Mouse (Mus musculus): ENCODE measurements around the gene Ccl25. TPM values are rescaled to one million over a fixed set of nuclear protein-coding genes. Genes with fewer than 3 reads are reported as not detected.

Ccl25 gene
- total and polyA plus RNA-seq, 3 experiments: 4.6 to 6.0 (median 5.4) TPM

GRCm38 (mm10) chr8:4348275-4348674 lies 23.3 kb downstream of the Ccl25 start:
- dilution Hi-C loops (cut with MboI; ENCODE audit: extremely low pct_ligation_motif_present, extremely low pct_unique_long_range_greater_than_20kb, low sequenced_read_pairs): no loop called here
- no peaks in the 10 kb centered on the region for H3K79me2 ChIP-seq (replicated peaks; ENCODE audit: control insufficient read depth, extremely low read depth, insufficient read depth, poor library complexity, severe bottlenecking)
- in situ Hi-C loops (cut with MboI; ENCODE audit: low pct_ligation_motif_present, low pct_unique_long_range_greater_than_20kb, low sequenced_read_pairs): no loop called here
- H3K36me3 ChIP-seq (replicated peaks in 1 of 2; ENCODE audit: control insufficient read depth in 1 of 2, insufficient read depth in 1 of 2, low read length in 1 of 2): peaks cover 0 to 2% of the 10 kb centered on the region in 2 experiments
- no peak overlapping the region for H3K27ac ChIP-seq (ENCODE audit: insufficient read depth, low read depth)
- H3K4me2 ChIP-seq (ENCODE audit: insufficient read depth, low read depth, poor library complexity, severe bottlenecking): peak overlapping the region; percentile 27
- TF ChIP-seq TCF12 (IDR thresholded peaks at IDR 0.05; ENCODE audit: low read depth, low read length) (peak; percentile 52; the same call in 1 of the 2 replicates), MEF2A (IDR thresholded peaks at IDR 0.05; ENCODE audit: borderline replicate concordance, low read depth, low read length) (0 out of 2 replicates have a peak, but pooled peaks have one; percentile 29), MAZ (IDR thresholded peaks at IDR 0.05; ENCODE audit: low read depth, low read length) (no peak), ELF1 (IDR thresholded peaks at IDR 0.05; ENCODE audit: low read depth, low read length) (no peak), RCOR1 (conservative IDR thresholded peaks at IDR 0.05; ENCODE audit: low read depth, low read length) (no peak), IRF4 (IDR thresholded peaks at IDR 0.05; ENCODE audit: low read depth, low read length) (peak; percentile 85), EP300 (IDR thresholded peaks at IDR 0.05; ENCODE audit: low read length) (peak; percentile 67), PAX5 (IDR thresholded peaks at IDR 0.05; ENCODE audit: low read length) (no peak)
- H3K4me3 ChIP-seq (replicated peaks in 1 of 3; ENCODE audit: low read depth in 2 of 3, low read length in 2 of 3, poor library complexity in 1 of 3): peak overlapping the region in 1 of 3 experiments; percentile 7
- H3K4me1 ChIP-seq (ENCODE audit: control insufficient read depth in 1 of 2, insufficient read depth in 2 of 2): peaks cover 4 to 14% of the 10 kb centered on the region in 2 experiments
- DNase-seq (ENCODE audit: extremely low read depth): peak; percentile 52
- no peaks in the 10 kb centered on the region for H3K9me3 ChIP-seq (replicated peaks; ENCODE audit: low read length)
- H3K27me3 ChIP-seq (replicated peaks): no peaks in the 10 kb centered on the region
- no peak overlapping the region for H3K9ac ChIP-seq (ENCODE audit: insufficient read depth, low read depth)

GRCm38 (mm10) chr8:4349335-4349734 lies 24.3 kb downstream of the Ccl25 start:
- no peaks in the 10 kb centered on the region for H3K27me3 ChIP-seq (replicated peaks)
- no peak for DNase-seq (ENCODE audit: extremely low read depth)
- dilution Hi-C loops (cut with MboI; ENCODE audit: extremely low pct_ligation_motif_present, extremely low pct_unique_long_range_greater_than_20kb, low sequenced_read_pairs): no loop called here
- in situ Hi-C loops (cut with MboI; ENCODE audit: low pct_ligation_motif_present, low pct_unique_long_range_greater_than_20kb, low sequenced_read_pairs): no loop called here
- H3K79me2 ChIP-seq (replicated peaks; ENCODE audit: control insufficient read depth, extremely low read depth, insufficient read depth, poor library complexity, severe bottlenecking): no peaks in the 10 kb centered on the region
- no peak overlapping the region for H3K4me2 ChIP-seq (ENCODE audit: insufficient read depth, low read depth, poor library complexity, severe bottlenecking)
- no peak overlapping the region for H3K4me3 ChIP-seq (replicated peaks in 1 of 3; ENCODE audit: low read depth in 2 of 3, low read length in 2 of 3, poor library complexity in 1 of 3)
- H3K9ac ChIP-seq (ENCODE audit: insufficient read depth, low read depth): no peak overlapping the region
- peaks cover 0 to 4% of the 10 kb centered on the region in 2 experiments for H3K36me3 ChIP-seq (replicated peaks in 1 of 2; ENCODE audit: control insufficient read depth in 1 of 2, insufficient read depth in 1 of 2, low read length in 1 of 2)
- H3K9me3 ChIP-seq (replicated peaks; ENCODE audit: low read length): no peaks in the 10 kb centered on the region
- H3K27ac ChIP-seq (ENCODE audit: insufficient read depth, low read depth): no peak overlapping the region
- H3K4me1 ChIP-seq (ENCODE audit: control insufficient read depth in 1 of 2, insufficient read depth in 2 of 2): peaks cover 4 to 14% of the 10 kb centered on the region in 2 experiments
- TF ChIP-seq ELF1 (IDR thresholded peaks at IDR 0.05; ENCODE audit: low read depth, low read length): no peak
- no peak for TF ChIP-seq CHD2 (IDR thresholded peaks at IDR 0.05; ENCODE audit: low read length)
- TF ChIP-seq UBTF (IDR thresholded peaks at IDR 0.05; ENCODE audit: low read depth, low read length): no peak
- TF ChIP-seq USF1 (IDR thresholded peaks at IDR 0.05; ENCODE audit: low read depth, low read length): no peak
- TF ChIP-seq NELFE (IDR thresholded peaks at IDR 0.05; ENCODE audit: low read depth, low read length): no peak
- TF ChIP-seq POLR2AphosphoS2 (IDR thresholded peaks at IDR 0.05; ENCODE audit: low read depth, low read length): no peak
- TF ChIP-seq RAD21 (IDR thresholded peaks at IDR 0.05; ENCODE audit: low read depth, low read length): no peak
- no peak for TF ChIP-seq KAT2A (IDR thresholded peaks at IDR 0.05; ENCODE audit: insufficient replicate concordance, low read length)
- TF ChIP-seq ZKSCAN1 (IDR thresholded peaks at IDR 0.05; ENCODE audit: borderline replicate concordance, low read depth, low read length): no peak
- no peak for TF ChIP-seq JUND (conservative IDR thresholded peaks at IDR 0.05; ENCODE audit: low read depth, low read length)
- no peak for TF ChIP-seq ZNF384 (IDR thresholded peaks at IDR 0.05; ENCODE audit: low read depth, low read length)
- TF ChIP-seq ZC3H11A (IDR thresholded peaks at IDR 0.05; ENCODE audit: low read depth, low read length): no peak
